Mouse (Mus musculus) left cerebral cortex, adult 2 months (tissue): Measurements from ENCODE around the gene Tex14. TPM values are rescaled to one million over a fixed set of nuclear protein-coding genes. Genes with fewer than 3 reads are reported as not detected.
"Not testable (repeated sequence)": the region's sequence is repeated elsewhere in the genome, so short reads cannot be mapped to it uniquely, and the experiment has no call there.

Source experiments
- DNase-seq, 2 experiments: peaks; one replicate each; pipeline ENCODE4 v3.0.0; 2021 to 2022; ENCODE audit warnings: low spot score in 2 of 2, mixed read lengths in 1 of 2; ENCODE audit errors: extremely low spot score in 1 of 2
- H3K27ac ChIP-seq: fragments of 200-600 bp; 2 replicates; pipeline ENCODE4 v1.8.1; 2022
- H3K4me3 ChIP-seq: fragments of 200-600 bp; 2 replicates; pipeline ENCODE4 v1.8.1; 2022
- CTCF ChIP-seq: fragments of 200-600 bp; IDR thresholded peaks from 2 replicates; pipeline ENCODE4 v1.8.1; 2022; ENCODE audit warnings: antibody characterized with exemption, mild to moderate bottlenecking, moderate library complexity
- intact Hi-C: fragments of 180-260 bp; cut with DNase I; formaldehyde crosslinking; loops from one replicate; pipeline ENCODE4 v1.15.1; 2025
- total RNA-seq, 2 experiments: library from RNA; stranded (reverse); gene quantifications; 2 replicates each; pipeline ENCODE4 v1.2.3; 2021

The Tex14 gene
- total RNA-seq, 2 experiments from 2014 or later, result 0.09 to 0.16 TPM

DNA sequence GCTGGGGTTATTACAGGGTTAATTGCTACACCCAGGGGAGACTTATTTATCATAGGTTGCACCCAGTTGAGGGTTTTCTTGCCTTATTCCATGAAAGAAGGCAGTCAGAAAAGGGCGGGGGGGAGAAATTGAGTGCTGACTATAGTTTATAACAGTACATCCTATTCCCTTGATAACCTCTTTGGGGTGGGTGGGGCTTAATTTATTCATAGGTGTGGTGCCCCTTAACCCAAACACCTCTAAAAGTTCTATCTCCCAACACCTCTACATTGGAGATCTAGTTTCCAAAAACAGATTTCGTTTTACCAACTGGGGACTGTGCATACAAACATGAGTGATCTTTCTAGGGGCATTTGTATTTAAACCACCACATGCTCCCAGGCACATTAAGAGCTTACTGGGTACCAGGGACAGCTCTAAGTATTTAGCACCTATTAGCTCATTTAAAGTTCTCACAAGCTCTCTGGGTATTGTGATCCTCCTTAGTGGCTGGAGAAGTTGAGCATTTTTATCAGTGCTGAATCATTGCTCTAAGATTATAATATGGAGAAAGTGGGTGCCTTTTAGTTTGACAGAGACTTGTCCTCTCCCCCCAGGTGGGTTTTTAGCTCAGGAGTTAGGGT, 23.3 kb downstream of the Tex14 start:
- TF ChIP-seq CTCF, result no peak

DNA sequence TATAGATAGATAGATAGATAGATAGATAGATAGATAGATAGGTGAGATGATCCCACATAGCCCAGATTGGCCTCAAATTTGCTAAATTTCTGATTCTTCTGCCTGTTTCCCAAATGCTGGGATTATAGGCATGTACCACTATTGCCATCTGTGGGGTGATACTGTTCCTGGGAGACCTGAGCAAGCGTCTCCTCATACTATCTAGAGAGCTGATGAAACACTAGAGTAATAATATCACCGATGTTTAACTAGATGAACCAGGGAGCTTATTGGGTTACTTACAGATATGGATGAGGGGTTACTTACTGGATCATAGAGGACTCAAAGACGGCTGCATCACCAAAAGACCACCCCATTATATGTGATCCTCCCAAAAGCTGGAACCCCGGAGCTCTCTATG, 24.5 kb downstream of the Tex14 start:
- DNase-seq, result no peak
- Histone ChIP-seq H3K4me3 (no peak overlapping the region), H3K27ac (no peak overlapping the region)
- intact Hi-C loops, result no loop called here
- no peak for TF ChIP-seq CTCF

More for the DNA sequence above, 23.3 kb downstream of the Tex14 start:
- Histone ChIP-seq H3K4me3 (no peak overlapping the region), H3K27ac (no peak overlapping the region)
- intact Hi-C loops, result no loop called here
- no peak for DNase-seq

GRCm38 (mm10) chr11:87430374-87430773, 25.5 kb downstream of the Tex14 start:
- intact Hi-C loops, result no loop called here
- Histone ChIP-seq H3K4me3 (no peak overlapping the region), H3K27ac (no peak overlapping the region)
- no peak for DNase-seq
- no peak for TF ChIP-seq CTCF

DNA sequence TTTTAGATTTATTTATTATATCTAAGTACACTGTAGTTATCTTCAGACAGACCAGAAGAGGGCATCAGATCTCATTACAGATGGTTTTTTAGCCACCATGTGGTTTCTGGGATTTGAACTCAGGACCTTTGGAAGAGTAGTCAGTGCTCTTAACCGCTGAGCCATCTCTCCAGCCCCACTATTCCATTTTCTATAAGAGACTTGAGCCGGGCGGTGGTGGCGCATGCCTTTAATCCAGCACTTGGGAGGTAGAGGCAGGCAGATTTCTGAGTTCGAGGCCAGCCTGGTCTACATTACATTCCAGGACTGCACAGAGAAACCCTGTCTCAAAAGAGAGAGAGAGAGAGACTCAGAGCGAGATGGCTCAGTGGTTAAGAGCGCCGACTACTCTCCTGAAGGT, 26.9 kb downstream of the Tex14 start:
- DNase-seq, intact Hi-C loops: not testable (repeated sequence)

DNA sequence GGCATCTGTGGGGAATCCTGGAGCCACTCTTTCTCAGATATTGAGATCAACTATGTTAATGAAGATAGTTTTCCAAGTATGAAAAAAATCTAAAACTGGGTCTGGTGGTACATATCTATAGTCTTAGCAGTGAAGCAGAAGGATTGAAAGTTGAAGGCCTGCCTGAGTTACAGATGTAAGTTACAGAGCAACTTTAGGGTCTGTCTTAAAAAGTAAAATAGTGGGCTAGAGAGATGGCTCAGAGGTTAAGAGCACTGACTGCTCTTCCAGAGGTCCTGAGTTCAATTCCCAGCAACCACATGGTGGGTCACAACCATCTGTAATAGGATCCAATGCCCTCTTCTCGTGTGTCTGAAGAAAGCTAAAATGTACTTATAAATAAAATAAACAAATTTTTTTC, 27.6 kb downstream of the Tex14 start:
- intact Hi-C loops, result no loop called here
- H3K27ac ChIP-seq, result no peak overlapping the region
- no peak for TF ChIP-seq CTCF
- no peak for DNase-seq
- no peak overlapping the region for H3K4me3 ChIP-seq

More for the DNA sequence above, 26.9 kb downstream of the Tex14 start:
- H3K4me3 ChIP-seq, H3K27ac ChIP-seq: not testable (repeated sequence)

DNA sequence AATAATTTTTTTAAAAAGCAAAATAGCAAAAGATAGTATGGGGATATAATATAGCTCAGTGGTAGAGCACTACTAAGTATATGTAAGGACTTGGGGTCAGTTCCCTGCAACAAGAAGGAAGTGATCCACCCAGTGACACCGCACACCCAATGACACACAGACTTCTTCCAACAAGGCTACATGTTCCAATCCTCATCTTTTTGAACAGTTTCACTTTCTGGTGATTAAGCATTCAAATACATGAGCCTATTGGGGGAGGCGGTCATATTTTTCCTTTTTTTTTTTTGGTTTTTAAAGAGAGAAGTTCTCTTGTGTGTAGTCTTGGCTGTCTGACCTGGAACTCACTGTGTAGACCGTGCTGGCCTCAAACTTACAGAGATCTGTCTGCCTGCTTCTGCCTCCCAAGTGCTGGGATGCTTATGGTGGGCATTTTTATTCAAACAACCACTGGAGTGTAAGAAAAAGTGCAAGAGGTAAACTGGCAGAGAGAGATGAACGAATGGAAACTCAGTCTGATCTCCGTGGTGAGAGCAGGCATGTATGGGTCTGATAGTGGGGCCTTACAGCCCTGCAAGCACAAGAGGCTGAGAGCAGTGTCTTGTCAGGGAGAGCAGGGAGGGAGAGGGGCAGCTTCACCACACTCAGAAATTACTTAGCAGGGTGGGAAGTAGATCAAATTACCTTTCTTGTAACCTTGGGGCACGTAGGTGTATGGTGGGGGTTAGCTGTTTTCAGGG, 28.2 kb downstream of the Tex14 start:
- DNase-seq, result no peak
- H3K4me3 ChIP-seq, result no peak overlapping the region
- no peak overlapping the region for H3K27ac ChIP-seq
- TF ChIP-seq CTCF, result no peak
- intact Hi-C loops, result no loop called here

GRCm38 (mm10) chr11:87435107-87435506, 30.2 kb downstream of the Tex14 start:
- intact Hi-C loops, H3K4me3 ChIP-seq, DNase-seq, H3K27ac ChIP-seq: not testable (repeated sequence)

DNA sequence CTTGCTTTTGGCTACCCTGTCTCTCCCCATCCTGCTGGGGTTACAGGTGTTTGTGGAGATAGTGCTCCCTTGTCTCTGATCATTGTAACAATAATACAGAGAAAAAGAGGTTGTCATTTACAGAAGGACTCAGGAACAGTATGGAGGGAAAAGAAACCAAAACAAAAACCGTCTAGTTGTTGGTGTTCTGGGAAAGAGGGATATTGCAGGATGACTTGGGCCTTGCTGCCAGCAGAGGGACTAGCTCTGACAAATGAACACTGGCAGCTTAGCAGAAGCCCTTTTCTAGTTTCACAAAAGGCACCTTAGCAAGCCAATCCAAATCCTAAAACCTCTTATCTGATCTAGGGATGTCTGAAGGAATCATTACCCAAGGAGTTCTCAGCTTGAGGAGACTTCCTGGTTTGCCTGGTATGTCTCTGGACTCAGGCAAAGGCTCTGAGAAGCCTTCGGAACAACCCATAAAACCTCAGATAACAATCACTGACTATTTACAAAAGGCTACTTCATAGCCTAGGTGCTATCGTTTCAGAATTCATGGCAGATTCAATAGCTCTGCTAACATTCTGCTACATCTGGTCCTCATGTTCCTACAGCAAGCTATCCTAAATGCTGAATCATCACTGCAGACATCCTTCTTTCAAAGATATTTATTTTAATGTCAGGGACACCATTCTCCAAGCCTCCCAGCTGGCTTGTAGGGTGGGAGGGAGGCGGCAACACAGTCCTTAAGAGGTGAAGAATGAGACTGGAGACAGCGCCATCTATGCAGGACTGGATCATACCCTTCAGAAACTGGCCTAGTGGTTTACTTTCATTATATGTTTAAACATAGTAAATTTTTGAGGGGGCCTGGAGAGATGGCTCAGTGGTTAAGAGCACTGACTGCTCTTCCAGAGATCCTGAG, 31.7 kb downstream of the Tex14 start:
- intact Hi-C loops, result no loop called here
- Histone ChIP-seq H3K27ac (no peak overlapping the region), H3K4me3 (no peak overlapping the region)
- DNase-seq, result no peak
- no peak; the same call in 1 of the 2 replicates for TF ChIP-seq CTCF

DNA sequence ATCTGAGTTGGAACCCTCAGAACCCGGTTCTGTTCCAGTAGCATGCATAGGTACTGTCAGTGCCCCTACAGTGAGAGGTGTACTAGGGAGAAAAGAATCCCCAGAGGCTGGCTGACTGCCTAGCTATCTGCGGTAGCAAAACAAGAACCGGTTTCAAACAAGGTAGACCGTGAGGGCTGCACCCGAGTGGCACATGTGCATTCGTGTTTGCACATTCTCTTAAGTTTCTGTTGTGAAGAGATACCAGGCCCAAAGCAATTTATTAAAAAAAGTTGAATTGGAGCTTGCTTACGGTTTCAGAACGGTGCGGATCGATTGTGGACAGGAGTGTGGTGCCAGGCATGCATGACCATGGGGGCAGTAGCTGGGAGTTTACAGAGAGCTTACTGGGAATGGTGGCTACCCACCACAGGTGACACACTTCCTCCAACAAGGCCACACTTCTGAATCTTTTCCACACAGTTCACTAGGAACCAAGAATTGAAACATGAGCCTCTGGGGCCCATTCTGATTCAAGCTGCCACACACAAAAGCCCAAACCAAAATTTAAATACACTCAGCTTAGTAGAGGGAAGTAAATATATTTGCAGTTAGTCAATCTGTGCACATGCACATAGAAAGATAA, 35.0 kb downstream of the Tex14 start:
- intact Hi-C loops, result no loop called here
- no peak for TF ChIP-seq CTCF
- H3K4me3 ChIP-seq, result no peak overlapping the region
- H3K27ac ChIP-seq, result no peak overlapping the region
- no peak for DNase-seq

DNA sequence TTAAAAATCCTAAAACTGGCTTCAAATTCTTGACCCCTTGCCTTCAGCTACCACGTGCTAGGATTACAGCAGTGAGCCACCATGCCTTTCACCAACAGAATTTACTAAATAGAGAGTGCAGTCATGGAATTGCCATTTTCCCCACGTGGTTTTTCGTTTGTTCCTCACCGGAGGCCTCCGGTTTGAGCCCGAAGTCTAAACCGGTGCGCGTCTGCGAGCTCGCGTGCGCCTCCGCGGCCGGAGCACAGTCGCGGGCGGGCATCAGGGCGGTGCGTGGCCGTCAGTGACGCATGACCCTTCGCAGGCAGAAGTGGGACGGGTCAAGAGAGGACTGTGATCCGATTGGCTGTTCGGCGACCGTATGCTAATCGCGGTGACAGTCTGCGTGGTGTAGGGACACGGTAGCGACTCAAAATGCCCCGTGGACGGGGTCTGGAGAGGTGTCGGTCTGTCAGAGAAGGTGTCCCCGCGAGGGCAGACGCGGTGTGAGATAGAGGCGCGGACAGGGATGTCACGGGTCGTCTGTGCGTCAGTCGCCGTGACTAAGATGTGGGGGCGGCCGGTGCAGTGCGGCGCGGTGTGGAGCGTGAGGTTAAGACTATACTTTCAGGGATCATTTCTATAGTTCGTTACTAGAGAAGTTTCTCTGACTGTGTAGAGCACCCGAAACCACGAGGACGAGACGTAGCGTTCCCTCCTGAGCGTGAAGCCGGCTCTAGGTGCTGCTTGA, 37.9 kb downstream of the Tex14 start:
- intact Hi-C loops, result loop anchor here (2.0 kb wide), 1 partner anchor 16 kb away; no protein-coding TSS in a partner anchor
- TF ChIP-seq CTCF, result peak; percentile 4
- Histone ChIP-seq H3K4me3 (peak overlapping the region; percentile 50), H3K27ac (peak overlapping the region; percentile 62)
- DNase-seq, result peak; percentile 77 to 80

DNA sequence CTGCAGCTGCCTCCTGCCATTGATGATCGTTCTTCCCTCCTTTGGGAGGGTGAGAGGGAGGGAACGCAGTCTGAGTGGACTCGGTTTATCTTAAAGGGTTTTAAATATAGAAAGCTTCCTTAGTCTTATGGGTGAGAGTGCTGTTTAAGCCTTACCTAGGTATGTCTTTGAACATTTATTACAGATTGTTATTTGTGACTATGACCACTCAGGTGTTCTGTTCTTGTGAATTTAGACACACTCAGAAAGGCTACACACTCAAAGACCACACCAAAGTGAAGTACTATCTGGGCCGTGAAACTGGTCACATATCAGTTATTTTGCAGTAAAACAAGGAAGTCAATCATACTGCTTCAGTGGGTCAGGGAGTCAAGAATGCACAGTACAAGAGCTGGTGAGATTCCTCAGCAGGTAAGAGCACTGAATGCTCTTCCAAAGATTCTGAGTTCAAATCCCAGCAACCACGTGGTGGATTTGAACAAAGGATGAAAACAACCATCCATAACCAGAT, 38.6 kb downstream of the Tex14 start:
- H3K4me3 ChIP-seq, result no peak overlapping the region
- TF ChIP-seq CTCF, result no peak
- peak overlapping the region; percentile 63 for H3K27ac ChIP-seq
- intact Hi-C loops, result loop anchor here (2.0 kb wide), 1 partner anchor 17 kb away; no protein-coding TSS in a partner anchor
- peak in 1 of 2 experiments; percentile 43 for DNase-seq

DNA sequence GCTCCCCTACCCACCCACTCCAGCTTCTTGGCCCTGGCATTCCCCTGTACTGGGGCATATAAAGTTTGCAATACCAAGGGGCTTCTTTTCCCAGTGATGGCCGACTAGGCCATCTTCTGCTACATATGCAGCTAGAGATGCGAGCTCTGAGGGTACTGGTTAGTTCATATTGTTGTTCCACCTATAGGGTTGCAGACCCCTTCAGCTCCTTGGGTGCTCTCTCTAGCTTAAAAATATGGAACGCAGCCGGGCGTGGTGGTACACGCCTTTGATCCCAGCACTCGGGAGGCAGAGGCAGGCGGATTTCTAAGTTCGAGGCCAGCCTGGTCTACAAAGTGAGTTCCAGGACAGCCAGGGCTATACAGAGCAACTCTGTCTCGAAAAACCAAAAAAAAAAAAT, 39.2 kb downstream of the Tex14 start:
- DNase-seq, intact Hi-C loops, H3K27ac ChIP-seq, H3K4me3 ChIP-seq: not testable (repeated sequence)
